Mouse (Mus musculus): ENCODE measurements around the gene Irf2.

- TF ChIP-seq CTCF (IDR thresholded peaks at IDR 0.05; ENCODE audit: low read depth) (no peak), EP300 (IDR thresholded peaks at IDR 0.05; ENCODE audit: low read depth) (no peak)
Observed at GRCm38 (mm10) chr8:46732381-46732915, 7.1 kb upstream of the Irf2 start.

Measured in liver, postnatal 0 days (tissue).